Mouse (Mus musculus) erythroblast, embryonic 14.5 days (primary cell): Measurements from ENCODE around the gene Kif23. TPM values are rescaled to one million over a fixed set of nuclear protein-coding genes. Genes with fewer than 3 reads are reported as not detected.

ENCODE experiments used
- H3K27me3 ChIP-seq: 2 replicates; pipeline ENCODE4 v1.6.1; 2012; ENCODE audit warnings: inconsistent platforms; ENCODE audit not compliant: control insufficient read depth
- H3K36me3 ChIP-seq: 2 replicates; pipeline ENCODE4 v1.6.1; 2012; ENCODE audit warnings: mild to moderate bottlenecking, inconsistent platforms; ENCODE audit not compliant: control insufficient read depth
- H3K4me1 ChIP-seq: 2 replicates; pipeline ENCODE4 v1.6.1; 2012; ENCODE audit warnings: inconsistent platforms; ENCODE audit not compliant: control insufficient read depth
- H3K4me3 ChIP-seq: replicated peaks from 2 replicates; pipeline ENCODE3; 2012; ENCODE audit warnings: moderate library complexity, mild to moderate bottlenecking, inconsistent platforms
- H3K9me3 ChIP-seq: 2 replicates; pipeline ENCODE4 v1.6.1; 2012; ENCODE audit warnings: low read length, inconsistent platforms, mixed read lengths; ENCODE audit not compliant: control insufficient read depth
- GATA1 ChIP-seq: IDR thresholded peaks from 2 replicates; pipeline ENCODE4 v1.6.1; 2012; ENCODE audit warnings: low read length, inconsistent platforms, mixed read lengths
- TAL1 ChIP-seq: IDR thresholded peaks from 3 replicates; pipeline ENCODE4 v1.6.1; 2012; ENCODE audit warnings: low read length, inconsistent platforms, mixed read lengths
- polyA plus RNA-seq: library from polyadenylated mRNA; stranded (reverse); fragments of >175 nt; gene quantifications from 2 replicates; pipeline ENCODE4 v1.2.3, GENCODE M21; 2012

Gene Kif23
- polyA plus RNA-seq, 1 experiment: 6.1 TPM

GRCm38 (mm10) chr9:61959921-61960569 lies 13.5 kb upstream of the Kif23 start:
- H3K27me3 ChIP-seq: no peaks in the 10 kb centered on the region
- TF ChIP-seq GATA1 (no peak), TAL1 (no peak)
- H3K4me3 ChIP-seq: no peak overlapping the region

GRCm38 (mm10) chr9:61954707-61955106 lies 8.1 kb upstream of the Kif23 start:
- Histone ChIP-seq H3K4me1 (peaks cover 3% of the 10 kb centered on the region), H3K4me3 (no peak overlapping the region), H3K36me3 (no peaks in the 10 kb centered on the region), H3K9me3 (no peaks in the 10 kb centered on the region), H3K27me3 (peaks cover 3% of the 10 kb centered on the region; the same call in 1 of the 2 replicates)
- TF ChIP-seq GATA1: no peak
- no peak for TF ChIP-seq TAL1

More at GRCm38 (mm10) chr9:61959921-61960569, 13.5 kb upstream of the Kif23 start:
- H3K4me1 ChIP-seq: peaks cover 4% of the 10 kb centered on the region; the same call in 1 of the 2 replicates
- no peaks in the 10 kb centered on the region for H3K36me3 ChIP-seq
- H3K9me3 ChIP-seq: no peaks in the 10 kb centered on the region

GRCm38 (mm10) chr9:61952241-61952640 lies 5.7 kb upstream of the Kif23 start:
- Histone ChIP-seq H3K9me3 (no peaks in the 10 kb centered on the region), H3K27me3 (peaks cover 5% of the 10 kb centered on the region; the same call in 1 of the 2 replicates), H3K4me3 (no peak overlapping the region), H3K4me1 (peaks cover 12% of the 10 kb centered on the region), H3K36me3 (no peaks in the 10 kb centered on the region)
- TF ChIP-seq TAL1 (no peak), GATA1 (no peak)

DNA sequence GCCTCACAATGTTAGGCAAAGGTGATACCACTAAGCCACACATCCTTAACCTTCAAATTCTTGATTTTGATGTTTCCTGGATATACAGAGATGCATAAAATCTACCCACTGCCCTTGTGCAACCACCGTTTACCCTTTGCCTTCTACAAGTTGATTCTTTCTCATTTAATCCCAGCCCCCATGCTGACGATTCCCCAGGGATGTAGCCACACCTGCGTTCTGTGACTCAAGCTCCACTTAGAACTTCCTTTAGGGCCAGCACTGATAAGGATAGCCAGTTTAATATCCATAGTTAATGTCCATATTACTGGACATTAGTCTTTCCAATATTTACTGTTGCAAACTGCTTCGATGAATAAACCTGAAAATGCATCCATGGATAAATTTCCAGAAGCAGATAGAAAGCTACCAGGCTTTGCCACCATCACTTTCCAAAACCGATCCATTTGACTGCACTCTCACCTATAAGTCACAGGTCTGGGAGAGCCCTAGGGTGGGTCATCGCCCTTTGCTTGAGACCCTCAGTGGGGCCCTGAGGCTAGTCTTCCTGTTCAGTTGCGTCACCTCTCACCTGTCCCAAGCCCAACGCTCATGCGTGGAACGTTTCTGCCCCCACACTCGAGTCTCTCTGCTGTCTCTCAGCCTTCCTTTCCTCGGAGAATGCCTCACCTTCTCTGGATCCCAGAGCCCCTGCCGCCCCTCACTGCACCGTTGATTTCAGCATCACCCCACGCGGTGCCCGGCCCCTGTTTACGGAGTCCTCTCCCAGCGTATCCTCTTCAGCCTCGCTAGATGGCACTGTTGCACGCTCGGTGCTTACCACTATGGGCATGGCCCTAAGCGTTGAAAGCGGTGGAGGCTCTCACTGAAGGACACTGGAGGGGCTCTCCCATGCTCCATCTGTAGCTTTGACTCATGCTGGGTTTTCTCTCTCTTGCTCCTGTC lies 1.1 kb upstream of the Kif23 start:
- H3K4me3 ChIP-seq: peak overlapping the region; percentile 100
- peaks cover 38% of the 10 kb centered on the region for H3K4me1 ChIP-seq
- H3K27me3 ChIP-seq: 0 out of 2 replicates have a peak, but pooled peaks cover 3% of the 10 kb centered on the region
- no peaks in the 10 kb centered on the region for H3K9me3 ChIP-seq
- TF ChIP-seq TAL1: no peak
- TF ChIP-seq GATA1: no peak
- peaks cover 26% of the 10 kb centered on the region for H3K36me3 ChIP-seq

- Histone ChIP-seq H3K4me1 (peaks cover 52% of the 10 kb centered on the region), H3K36me3 (peaks cover 41% of the 10 kb centered on the region), H3K4me3 (peak overlapping the region; percentile 100), H3K27me3 (0 out of 2 replicates have a peak, but pooled peaks cover 3% of the 10 kb centered on the region), H3K9me3 (no peaks in the 10 kb centered on the region)
- TF ChIP-seq TAL1 (peak; percentile 55; the same call in 2 of the 3 replicates), GATA1 (peak; percentile 18; the same call in 1 of the 2 replicates)
These were observed 482 bp downstream of the Kif23 start for GRCm38 (mm10) chr9:61945973-61946611.

DNA sequence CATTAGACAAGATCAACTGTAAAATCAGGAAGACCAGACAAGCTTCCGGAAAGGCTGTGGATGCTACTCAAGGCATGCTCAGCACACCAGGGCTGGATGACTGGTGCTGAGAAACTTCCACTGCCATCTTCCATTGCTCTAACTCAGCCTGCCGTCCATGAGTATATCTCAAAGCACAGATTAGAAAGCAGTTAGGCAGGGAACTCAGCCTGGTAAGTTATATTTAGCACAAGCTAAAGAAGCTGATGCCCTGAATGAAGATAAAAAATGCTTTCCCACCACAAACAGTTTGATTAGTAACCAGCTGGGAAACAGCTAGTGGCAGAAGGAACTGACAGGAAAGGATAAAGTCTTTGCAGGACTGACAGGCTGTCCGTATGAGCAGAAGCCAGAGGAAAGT lies 5.5 kb downstream of the Kif23 start:
- TF ChIP-seq GATA1 (no peak), TAL1 (no peak)
- Histone ChIP-seq H3K9me3 (no peaks in the 10 kb centered on the region), H3K4me3 (no peak overlapping the region), H3K36me3 (peaks cover 92% of the 10 kb centered on the region), H3K4me1 (peaks cover 40% of the 10 kb centered on the region), H3K27me3 (no peaks in the 10 kb centered on the region)

- Histone ChIP-seq H3K4me1 (no peaks in the 10 kb centered on the region), H3K9me3 (no peaks in the 10 kb centered on the region), H3K27me3 (no peaks in the 10 kb centered on the region), H3K4me3 (no peak overlapping the region), H3K36me3 (peaks cover 100% of the 10 kb centered on the region)
- TF ChIP-seq GATA1 (no peak), TAL1 (no peak)
These were observed 13.2 kb downstream of the Kif23 start for GRCm38 (mm10) chr9:61933333-61933732.

DNA sequence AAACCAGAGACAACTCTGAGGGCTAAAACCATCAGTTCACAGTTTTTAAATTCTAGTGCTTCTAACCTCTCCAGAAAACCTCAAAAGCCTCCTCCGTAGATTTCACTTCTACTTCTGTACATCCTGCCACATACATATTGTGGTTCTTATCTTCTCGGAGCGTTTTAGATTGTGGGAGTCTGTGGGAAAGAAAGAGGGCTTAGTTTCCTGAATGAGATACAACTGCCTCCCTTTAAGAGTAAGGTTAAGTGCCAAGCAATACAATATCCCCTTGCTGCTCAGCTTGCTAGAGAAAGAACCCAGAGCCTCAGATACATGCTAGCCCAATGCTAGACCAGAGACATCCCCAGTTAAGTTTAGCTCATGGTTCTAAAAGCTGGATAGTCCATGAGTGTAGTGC lies 14.6 kb downstream of the Kif23 start:
- Histone ChIP-seq H3K27me3 (no peaks in the 10 kb centered on the region), H3K4me1 (no peaks in the 10 kb centered on the region), H3K9me3 (no peaks in the 10 kb centered on the region), H3K36me3 (peaks cover 100% of the 10 kb centered on the region), H3K4me3 (no peak overlapping the region)
- TF ChIP-seq TAL1 (no peak), GATA1 (no peak)
